Mouse (Mus musculus) MEL (cell line): ENCODE data around the gene Tnks1bp1. TPM values are rescaled to one million over a fixed set of nuclear protein-coding genes. Genes with fewer than 3 reads are reported as not detected.

Experiments
- DNase-seq: peaks from one replicate; pipeline ENCODE4 v3.0.0; 2011; ENCODE audit warnings: low read depth, low spot score
- H3K27ac ChIP-seq: 2 replicates; pipeline ENCODE4 v1.5.1; 2012; ENCODE audit warnings: low read depth, mild to moderate bottlenecking, control low read depth, low read length, moderate library complexity; ENCODE audit not compliant: control insufficient read depth
- H3K27me3 ChIP-seq, 2 experiments: fragments of 150-350 bp in 1 of 2; sonication (generic) in 1 of 2; 2 replicates each; pipeline ENCODE4 v1.6.1; 2012; ENCODE audit warnings: low read length in 2 of 2, mild to moderate bottlenecking in 2 of 2, improper control_type of control experiment in 1 of 2, moderate library complexity in 1 of 2; ENCODE audit not compliant: insufficient read depth in 2 of 2, control insufficient read depth in 1 of 2
- H3K36me3 ChIP-seq, 2 experiments: 2 replicates each; pipeline ENCODE4 v1.6.1; 2012 to 2014; ENCODE audit warnings: low read length in 2 of 2, improper control_type of control experiment in 1 of 2, inconsistent platforms in 1 of 2, mild to moderate bottlenecking in 1 of 2; ENCODE audit not compliant: insufficient read depth in 2 of 2, control insufficient read depth in 1 of 2
- H3K4me1 ChIP-seq, 2 experiments: fragments of 150-350 bp in 1 of 2; sonication (generic) in 1 of 2; 2 replicates each; pipeline ENCODE4 v1.6.1; 2012; ENCODE audit warnings: low read length in 2 of 2, improper control_type of control experiment in 1 of 2, mild to moderate bottlenecking in 1 of 2; ENCODE audit not compliant: insufficient read depth in 2 of 2, control insufficient read depth in 1 of 2
- H3K4me3 ChIP-seq, 2 experiments: fragments of 150-350 bp in 1 of 2; sonication (generic) in 1 of 2; 2 replicates each; pipeline ENCODE4 v1.5.1; 2012; ENCODE audit warnings: low read depth in 2 of 2, low read length in 2 of 2, mild to moderate bottlenecking in 2 of 2, moderate library complexity in 2 of 2, control low read depth in 1 of 2, improper control_type of control experiment in 1 of 2; ENCODE audit not compliant: control insufficient read depth in 1 of 2, insufficient read depth in 1 of 2
- H3K79me2 ChIP-seq: 2 replicates; pipeline ENCODE4 v1.6.1; 2012; ENCODE audit warnings: mild to moderate bottlenecking, low read length, moderate library complexity; ENCODE audit not compliant: control insufficient read depth, poor library complexity, insufficient read depth
- H3K9ac ChIP-seq: 2 replicates; pipeline ENCODE4 v1.6.1; 2012; ENCODE audit warnings: low read depth, mild to moderate bottlenecking, control low read depth, low read length, moderate library complexity; ENCODE audit not compliant: control insufficient read depth, poor library complexity, severe bottlenecking
- H3K9me3 ChIP-seq: fragments of 150-350 bp; sonication (generic); replicated peaks from 2 replicates; pipeline ENCODE4 v1.6.1; 2012; ENCODE audit warnings: mild to moderate bottlenecking, low read length, improper control_type of control experiment, moderate library complexity; ENCODE audit not compliant: insufficient read depth
- BHLHE40 ChIP-seq: IDR thresholded peaks from 2 replicates; pipeline ENCODE4 v1.6.1; 2012; ENCODE audit warnings: low read depth, mild to moderate bottlenecking, inconsistent platforms, low read length, improper control_type of control experiment, borderline replicate concordance
- CHD1 ChIP-seq: IDR thresholded peaks from 2 replicates; pipeline ENCODE4 v1.6.1; 2012; ENCODE audit warnings: low read depth, mild to moderate bottlenecking, inconsistent platforms, low read length, improper control_type of control experiment
- CHD2 ChIP-seq: IDR thresholded peaks from 2 replicates; pipeline ENCODE4 v1.6.1; 2011; ENCODE audit warnings: low read length, improper control_type of control experiment
- CTCF ChIP-seq, 3 experiments: IDR thresholded peaks in 2 of 3; conservative IDR thresholded peaks in 1 of 3; 2 replicates each; pipeline ENCODE4 v1.5.1; 2011 to 2012; ENCODE audit warnings: low read length in 3 of 3, low read depth in 2 of 3, mild to moderate bottlenecking in 2 of 3, improper control_type of control experiment in 1 of 3, inconsistent platforms in 1 of 3, mixed read lengths in 1 of 3, moderate library complexity in 1 of 3; ENCODE audit not compliant: control insufficient read depth in 1 of 3, insufficient read depth in 1 of 3, poor library complexity in 1 of 3, severe bottlenecking in 1 of 3
- ELF1 ChIP-seq: IDR thresholded peaks from 2 replicates; pipeline ENCODE4 v1.6.1; 2014; ENCODE audit warnings: low read depth, mild to moderate bottlenecking, inconsistent platforms, low read length, improper control_type of control experiment, moderate library complexity
- EP300 ChIP-seq, 2 experiments: IDR thresholded peaks; 2 replicates each; pipeline ENCODE4 v1.6.1; 2011; ENCODE audit warnings: improper control_type of control experiment in 2 of 2, low read length in 2 of 2, low read depth in 1 of 2, mild to moderate bottlenecking in 1 of 2
- ETS1 ChIP-seq: IDR thresholded peaks from 2 replicates; pipeline ENCODE4 v1.6.1; 2012; ENCODE audit warnings: low read depth, mild to moderate bottlenecking, inconsistent platforms, low read length, improper control_type of control experiment, moderate library complexity
- GABPA ChIP-seq: IDR thresholded peaks from 2 replicates; pipeline ENCODE4 v1.6.1; 2012; ENCODE audit warnings: low read depth, mild to moderate bottlenecking, inconsistent platforms, low read length, improper control_type of control experiment, moderate library complexity
- GATA1 ChIP-seq: IDR thresholded peaks from 2 replicates; pipeline ENCODE4 v1.6.1; 2011; ENCODE audit warnings: low read depth, low read length, improper control_type of control experiment
- HCFC1 ChIP-seq: IDR thresholded peaks from 2 replicates; pipeline ENCODE4 v1.6.1; 2012; ENCODE audit warnings: low read depth, mild to moderate bottlenecking, inconsistent platforms, low read length, improper control_type of control experiment, moderate library complexity
- JUND ChIP-seq: IDR thresholded peaks from 2 replicates; pipeline ENCODE4 v1.6.1; 2011; ENCODE audit warnings: low read depth, mild to moderate bottlenecking, improper control_type of control experiment, low read length
- KAT2A ChIP-seq: conservative IDR thresholded peaks from 2 replicates; pipeline ENCODE4 v1.6.1; 2012; ENCODE audit warnings: low read depth, low read length, improper control_type of control experiment, inconsistent platforms
- MAFK ChIP-seq: IDR thresholded peaks from 2 replicates; pipeline ENCODE4 v1.6.1; 2011; ENCODE audit warnings: low read depth, mild to moderate bottlenecking, low read length, improper control_type of control experiment, borderline replicate concordance
- MAX ChIP-seq: IDR thresholded peaks from 2 replicates; pipeline ENCODE4 v1.6.1; 2011; ENCODE audit warnings: low read length, improper control_type of control experiment
- MAZ ChIP-seq: IDR thresholded peaks from 2 replicates; pipeline ENCODE4 v1.6.1; 2012; ENCODE audit warnings: low read depth, mild to moderate bottlenecking, inconsistent platforms, low read length, improper control_type of control experiment
- MEF2A ChIP-seq: IDR thresholded peaks from 2 replicates; pipeline ENCODE4 v1.6.1; 2014; ENCODE audit warnings: low read depth, mild to moderate bottlenecking, inconsistent platforms, low read length, improper control_type of control experiment; ENCODE audit not compliant: poor library complexity, insufficient replicate concordance, severe bottlenecking; ENCODE audit errors: extremely low read depth
- MXI1 ChIP-seq: IDR thresholded peaks from 2 replicates; pipeline ENCODE4 v1.6.1; 2011; ENCODE audit warnings: mild to moderate bottlenecking, low read depth, low read length, improper control_type of control experiment
- MYB ChIP-seq: IDR thresholded peaks from 2 replicates; pipeline ENCODE4 v1.6.1; 2011; ENCODE audit warnings: mild to moderate bottlenecking, low read depth, low read length, improper control_type of control experiment
- MYC ChIP-seq: IDR thresholded peaks from 2 replicates; pipeline ENCODE4 v1.6.1; 2011; ENCODE audit warnings: low read depth, mild to moderate bottlenecking, low read length, improper control_type of control experiment, moderate library complexity
- NELFE ChIP-seq: IDR thresholded peaks from 2 replicates; pipeline ENCODE4 v1.6.1; 2011; ENCODE audit warnings: low read depth, low read length, improper control_type of control experiment
- NRF1 ChIP-seq: IDR thresholded peaks from 2 replicates; pipeline ENCODE4 v1.6.1; 2014; ENCODE audit warnings: low read depth, mild to moderate bottlenecking, inconsistent platforms, low read length, improper control_type of control experiment, moderate library complexity; ENCODE audit not compliant: poor library complexity, insufficient read depth, severe bottlenecking
- POLR2A ChIP-seq, 2 experiments: IDR thresholded peaks; 2 replicates each; pipeline ENCODE4 v1.6.1; 2011 to 2012; ENCODE audit warnings: low read length in 2 of 2, mild to moderate bottlenecking in 2 of 2, control low read depth in 1 of 2, improper control_type of control experiment in 1 of 2, low read depth in 1 of 2, moderate library complexity in 1 of 2; ENCODE audit not compliant: control insufficient read depth in 1 of 2, insufficient read depth in 1 of 2, poor library complexity in 1 of 2
- POLR2AphosphoS5 ChIP-seq: IDR thresholded peaks from 2 replicates; pipeline ENCODE4 v1.6.1; 2012; ENCODE audit warnings: low read depth, borderline replicate concordance, mild to moderate bottlenecking, inconsistent platforms, low read length, moderate library complexity, mixed read lengths
- RAD21 ChIP-seq: IDR thresholded peaks from 2 replicates; pipeline ENCODE4 v1.6.1; 2011; ENCODE audit warnings: mild to moderate bottlenecking, low read depth, low read length, improper control_type of control experiment
- RCOR1 ChIP-seq: IDR thresholded peaks from 2 replicates; pipeline ENCODE4 v1.6.1; 2012; ENCODE audit warnings: low read depth, mild to moderate bottlenecking, inconsistent platforms, low read length, improper control_type of control experiment
- SIN3A ChIP-seq: IDR thresholded peaks from 2 replicates; pipeline ENCODE4 v1.6.1; 2012; ENCODE audit warnings: low read length, improper control_type of control experiment, inconsistent platforms
- SMC3 ChIP-seq: IDR thresholded peaks from 2 replicates; pipeline ENCODE4 v1.6.1; 2011; ENCODE audit warnings: low read depth, low read length, improper control_type of control experiment
- TAL1 ChIP-seq: IDR thresholded peaks from 2 replicates; pipeline ENCODE4 v1.6.1; 2012; ENCODE audit warnings: mild to moderate bottlenecking, inconsistent platforms, low read length, moderate library complexity, mixed read lengths
- TBP ChIP-seq: IDR thresholded peaks from 2 replicates; pipeline ENCODE4 v1.8.0; 2011; ENCODE audit warnings: low read depth, low read length, improper control_type of control experiment
- TCF12 ChIP-seq: IDR thresholded peaks from 2 replicates; pipeline ENCODE4 v1.6.1; 2014; ENCODE audit warnings: low read depth, mild to moderate bottlenecking, inconsistent platforms, low read length, improper control_type of control experiment, moderate library complexity
- USF2 ChIP-seq, 2 experiments: IDR thresholded peaks; 2 replicates each; pipeline ENCODE4 v1.6.1; 2011 to 2012; ENCODE audit warnings: improper control_type of control experiment in 2 of 2, low read length in 2 of 2, borderline replicate concordance in 1 of 2, inconsistent platforms in 1 of 2, low read depth in 1 of 2, mild to moderate bottlenecking in 1 of 2; ENCODE audit not compliant: insufficient read depth in 1 of 2
- ZKSCAN1 ChIP-seq: IDR thresholded peaks from 2 replicates; pipeline ENCODE4 v1.6.1; 2012; ENCODE audit warnings: low read depth, mild to moderate bottlenecking, inconsistent platforms, low read length, improper control_type of control experiment, moderate library complexity
- ZMIZ1 ChIP-seq: IDR thresholded peaks from 2 replicates; pipeline ENCODE4 v1.6.1; 2012; ENCODE audit warnings: low read depth, mild to moderate bottlenecking, inconsistent platforms, low read length, improper control_type of control experiment, moderate library complexity
- ZNF384 ChIP-seq: IDR thresholded peaks from 2 replicates; pipeline ENCODE4 v1.6.1; 2012; ENCODE audit warnings: low read depth, mild to moderate bottlenecking, inconsistent platforms, low read length, improper control_type of control experiment
- polyA plus RNA-seq, 2 experiments: library from polyadenylated mRNA; stranded (reverse) in 1 of 2; unstranded in 1 of 2; fragments of >175 nt in 1 of 2; fragments of >200 nt in 1 of 2; gene quantifications; 2 replicates each; pipeline versions ENCODE4 v1.2.1 to v1.2.4; 2012; ENCODE audit warnings: low replicate concordance in 2 of 2, low read depth in 1 of 2; ENCODE audit not compliant: insufficient read length in 2 of 2, insufficient read depth in 1 of 2, missing spikeins in 1 of 2
- total RNA-seq: library from RNA; depleted of rRNA; stranded (reverse); fragments of 300-350 nt; gene quantifications from 2 replicates; pipeline ENCODE4 v1.2.3, GENCODE M21; 2012

Gene Tnks1bp1
- total and polyA plus RNA-seq, 3 experiments = 5.5 to 9.9 TPM; not detected in 1

- peak within 1 kb of the TSS; percentile 25 for H3K27ac ChIP-seq
- peak within 1 kb of the TSS; percentile 81 for H3K9ac ChIP-seq
- DNase-seq = peak; percentile 95
- H3K27me3 ChIP-seq = no peaks in the 10 kb centered on the region; a peak in 1 of 4 replicates
- peak within 1 kb of the TSS; percentile 70 to 83 for H3K4me3 ChIP-seq
- peaks cover 16 to 21% of the 10 kb centered on the region in 2 experiments for H3K36me3 ChIP-seq
- peaks cover 0 to 18% of the 10 kb centered on the region in 2 experiments; a peak in 3 of 4 replicates for H3K4me1 ChIP-seq
- peaks cover 21% of the 10 kb centered on the region for H3K79me2 ChIP-seq
- no peaks in the 10 kb centered on the region for H3K9me3 ChIP-seq
- TF ChIP-seq CHD2 (no peak), ETS1 (peak; percentile 34; the same call in 1 of the 2 replicates), POLR2A (IDR thresholded peaks at IDR 0.05; ENCODE audit: control insufficient read depth in 1 of 2, insufficient read depth in 1 of 2, low read depth in 1 of 2, low read length in 2 of 2, poor library complexity in 1 of 2) (peak in 1 of 2 experiments; percentile 76; a peak in 2 of 4 replicates), ZKSCAN1 (no peak), TCF12 (peak; percentile 67), SIN3A (peak; percentile 89), MEF2A (no peak), MYC (peak; percentile 95), RCOR1 (0 out of 2 replicates have a peak, but pooled peaks have one; percentile 6), MAX (peak; percentile 79; the same call in 1 of the 2 replicates), MXI1 (peak; percentile 87), BHLHE40 (no peak), ZNF384 (no peak), MYB (no peak), SMC3 (no peak), MAZ (no peak), ELF1 (peak; percentile 69), JUND (no peak), KAT2A (peak; percentile 67), NELFE (peak; percentile 79), ZMIZ1 (0 out of 2 replicates have a peak, but pooled peaks have one; percentile 53), MAFK (no peak), NRF1 (peak; percentile 61), TBP (peak; percentile 91), USF2 (IDR thresholded peaks at IDR 0.05; ENCODE audit: borderline replicate concordance in 1 of 2, insufficient read depth in 1 of 2, low read depth in 1 of 2, low read length in 2 of 2) (no peak), CHD1 (peak; percentile 97), CTCF (IDR thresholded peaks at IDR 0.05 in 2 of 3, conservative IDR thresholded peaks at IDR 0.05 in 1 of 3; ENCODE audit: control insufficient read depth in 1 of 3, insufficient read depth in 1 of 3, low read depth in 2 of 3, low read length in 3 of 3, poor library complexity in 1 of 3, severe bottlenecking in 1 of 3) (0 out of 6 replicates have a peak, but pooled peaks of 1 of the 3 experiments have one; percentile 0), POLR2AphosphoS5 (no peak), EP300 (IDR thresholded peaks at IDR 0.05; ENCODE audit: low read depth in 1 of 2, low read length in 2 of 2) (no peak), HCFC1 (peak; percentile 92), GABPA (no peak), TAL1 (no peak), GATA1 (no peak), RAD21 (no peak)
Observed at GRCm38 (mm10) chr2:85037047-85038026, 10.5 kb upstream of the Tnks1bp1 start, which contains the start of the genes Ssrp1 and P2rx3. TSS of gene Ssrp1 (plus strand) at chr2:85037234. TSS of gene P2rx3 (minus strand) at chr2:85037462.
